Mouse (Mus musculus) heart, adult 2 months (tissue): Measurements from ENCODE around the gene St7. TPM values are rescaled to one million over a fixed set of nuclear protein-coding genes. Genes with fewer than 3 reads are reported as not detected.

ENCODE experiments used
- DNase-seq, 2 experiments: peaks; one replicate each; pipeline ENCODE4 v3.0.0; 2021
- H3K27ac ChIP-seq: fragments of 200-600 bp; 2 replicates; pipeline ENCODE4 v1.8.1; 2022
- H3K27me3 ChIP-seq: fragments of 200-500 bp; 2 replicates; pipeline ENCODE4 v1.6.1; 2012; ENCODE audit warnings: mild to moderate bottlenecking, low read length, inconsistent platforms, mixed read lengths; ENCODE audit not compliant: control insufficient read depth, insufficient read depth
- H3K36me3 ChIP-seq: fragments of 200-500 bp; 2 replicates; pipeline ENCODE4 v1.6.1; 2012; ENCODE audit warnings: low read length, inconsistent platforms; ENCODE audit not compliant: control insufficient read depth, insufficient read depth
- H3K4me1 ChIP-seq: fragments of 200-500 bp; 2 replicates; pipeline ENCODE4 v1.6.1; 2011; ENCODE audit warnings: low read length; ENCODE audit not compliant: control insufficient read depth, insufficient read depth
- H3K4me3 ChIP-seq: fragments of 200-600 bp; 2 replicates; pipeline ENCODE4 v1.8.1; 2022
- H3K79me2 ChIP-seq: fragments of 200-500 bp; replicated peaks from 2 replicates; pipeline ENCODE4 v1.6.1; 2012; ENCODE audit warnings: mild to moderate bottlenecking, inconsistent platforms, low read length, moderate library complexity, mixed read lengths; ENCODE audit not compliant: control insufficient read depth, insufficient read depth
- H3K9ac ChIP-seq: fragments of 200-500 bp; 2 replicates; pipeline ENCODE4 v1.6.1; 2012; ENCODE audit warnings: low read depth, mild to moderate bottlenecking, control low read depth, inconsistent platforms, low read length, mixed read lengths
- CTCF ChIP-seq: fragments of 200-600 bp; IDR thresholded peaks from 2 replicates; pipeline ENCODE4 v1.8.1; 2022; ENCODE audit warnings: antibody characterized with exemption, mild to moderate bottlenecking, moderate library complexity
- EP300 ChIP-seq: fragments of 200-500 bp; IDR thresholded peaks from 2 replicates; pipeline ENCODE4 v1.6.1; 2011; ENCODE audit warnings: low read depth, low read length, control low read depth; ENCODE audit not compliant: insufficient read depth
- POLR2A ChIP-seq: fragments of 200-500 bp; IDR thresholded peaks from 2 replicates; pipeline ENCODE4 v1.6.1; 2011; ENCODE audit warnings: mild to moderate bottlenecking, low read depth, low read length, control low read depth; ENCODE audit not compliant: insufficient read depth
- WGBS: fragments of 180-500 bp; shearing (Covaris S2); methylation state at CpG from one replicate; pipeline ENCODE4 v1.1.7; 2018; 5-methylcytosine and 5-hydroxymethylcytosine counted together
- intact Hi-C: fragments of 180-260 bp; cut with DNase I; formaldehyde crosslinking; loops from one replicate; pipeline ENCODE4 v1.15.1; 2025
- polyA plus RNA-seq: library from polyadenylated mRNA; depleted of rRNA; stranded (reverse); fragments of >200 nt; gene quantifications from 2 replicates; pipeline ENCODE4 v1.2.3, GENCODE M21; 2012
- total RNA-seq, 2 experiments: library from RNA; stranded (reverse); gene quantifications; 2 replicates each; pipeline ENCODE4 v1.2.3; 2021

St7 gene
- total and polyA plus RNA-seq, 3 experiments, result 12.0 to 19.5 (median 16.9) TPM

DNA sequence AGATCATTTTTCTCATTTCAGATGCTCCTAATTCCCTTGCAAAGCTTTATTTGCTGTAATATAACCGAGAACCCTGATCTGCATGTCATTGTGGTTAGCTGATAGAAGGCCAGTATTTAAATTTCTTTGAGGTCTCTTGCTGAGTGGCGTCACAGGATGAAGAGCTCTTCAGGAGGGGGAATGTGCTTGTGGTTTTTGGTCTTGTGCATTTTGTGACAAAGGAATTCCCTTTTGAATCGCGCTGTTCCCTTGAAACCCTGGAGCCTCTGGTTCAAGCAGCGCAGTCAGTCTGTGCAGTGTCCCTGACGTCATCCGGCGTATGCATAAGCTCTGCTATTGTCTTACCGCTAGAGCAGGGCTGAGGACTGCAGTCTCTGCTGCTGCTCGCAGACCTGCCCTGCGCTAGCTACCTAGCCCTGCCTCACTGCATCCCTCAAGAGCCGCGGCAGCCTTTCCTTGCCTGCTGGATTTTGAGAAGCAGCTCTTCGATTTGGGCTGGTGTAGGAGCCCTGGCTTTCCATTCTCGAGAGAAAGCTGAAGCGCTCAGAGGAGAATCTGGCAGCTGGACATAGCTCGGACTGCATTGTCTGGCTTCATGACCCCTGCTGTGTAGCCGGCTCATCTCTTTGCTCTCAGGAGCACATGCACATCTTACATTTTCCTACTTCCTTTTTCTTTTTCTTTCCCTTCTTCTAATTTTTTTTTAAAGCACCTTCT, 56.3 kb downstream of the St7 start:
- peak overlapping the region; percentile 62 for H3K4me3 ChIP-seq
- TF ChIP-seq CTCF (peak; percentile 51), EP300 (no peak), POLR2A (peak; percentile 32; the same call in 1 of the 2 replicates)
- whole genome bisulfite sequencing, result 5% methylated on average over 18 of the region's 18 CpGs
- peaks cover 9% of the 10 kb centered on the region for H3K4me1 ChIP-seq
- peaks cover 4% of the 10 kb centered on the region for H3K79me2 ChIP-seq
- peaks cover 10% of the 10 kb centered on the region; the same call in 1 of the 2 replicates for H3K36me3 ChIP-seq
- intact Hi-C loops, result no loop called here
- H3K27me3 ChIP-seq, result no peaks in the 10 kb centered on the region
- peak; percentile 68 to 71 for DNase-seq
- peak overlapping the region; percentile 56 for H3K27ac ChIP-seq
- H3K9ac ChIP-seq, result peak overlapping the region; percentile 32

DNA sequence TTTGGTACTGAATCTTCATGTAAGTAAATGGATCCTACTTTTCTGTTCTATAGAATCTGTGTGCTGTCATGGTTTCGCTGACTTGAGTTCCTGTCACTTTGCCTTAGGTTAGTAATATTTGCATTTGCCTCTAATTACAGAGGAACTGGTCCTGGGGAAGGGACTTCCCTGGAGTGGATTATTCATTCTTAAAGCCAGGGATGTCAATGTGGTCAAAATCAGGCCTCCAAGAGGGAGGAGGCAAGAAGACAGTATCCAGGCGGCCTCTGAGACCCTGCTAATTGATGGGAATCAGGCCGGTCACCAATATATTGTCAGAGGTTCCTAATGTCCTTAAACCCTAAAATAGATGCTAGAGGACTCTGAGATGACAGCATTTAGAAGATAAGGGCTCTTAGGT, 56.9 kb downstream of the St7 start:
- intact Hi-C loops, result no loop called here
- 35% methylated on average over 3 of the region's 3 CpGs for WGBS

DNA sequence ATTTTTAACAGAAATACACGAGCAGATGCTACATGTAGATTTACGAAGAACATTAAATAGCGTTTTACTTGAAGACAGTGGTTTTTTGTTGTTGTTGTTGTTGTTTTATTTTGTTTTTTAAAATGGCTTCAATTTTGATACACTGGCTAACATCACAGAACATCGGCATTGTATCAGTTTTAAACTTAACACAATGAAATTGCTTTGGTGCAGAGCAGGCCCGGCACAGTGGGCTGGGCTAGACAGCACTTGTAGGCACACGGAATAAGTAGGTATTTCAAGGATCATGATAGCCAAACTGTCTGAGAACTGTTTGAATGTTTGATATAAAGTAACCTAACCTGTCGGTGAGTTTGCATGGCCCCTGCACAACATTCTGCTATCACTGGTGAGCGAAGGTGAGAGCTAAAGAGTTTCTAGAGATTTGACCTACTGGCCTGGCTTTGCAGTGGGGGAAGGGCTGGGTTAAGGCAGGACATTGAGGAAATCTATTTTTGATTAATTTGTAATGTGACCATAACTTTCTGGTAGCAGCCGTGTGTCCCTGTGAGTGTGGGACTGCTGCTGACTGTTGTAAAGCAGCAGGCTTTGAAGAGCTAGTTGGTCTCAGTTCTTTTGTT, 57.4 kb downstream of the St7 start:
- Histone ChIP-seq H3K79me2 (peaks cover 4% of the 10 kb centered on the region), H3K27me3 (no peaks in the 10 kb centered on the region), H3K9ac (peak overlapping the region; percentile 15; the same call in 1 of the 2 replicates), H3K36me3 (peaks cover 10% of the 10 kb centered on the region), H3K4me3 (peak overlapping the region; percentile 62), H3K4me1 (peaks cover 9% of the 10 kb centered on the region), H3K27ac (peak overlapping the region; percentile 24; the same call in 1 of the 2 replicates)
- WGBS, result 35% methylated on average over 9 of the region's 9 CpGs
- intact Hi-C loops, result loop anchor here (2.0 kb wide), 1 partner anchor 15 kb away; no protein-coding TSS in a partner anchor
- TF ChIP-seq CTCF (no peak), EP300 (no peak), POLR2A (no peak)
- no peak for DNase-seq

More for the DNA sequence above, 56.9 kb downstream of the St7 start:
- no peak for DNase-seq
- Histone ChIP-seq H3K4me1 (peaks cover 9% of the 10 kb centered on the region), H3K4me3 (peak overlapping the region; percentile 62), H3K9ac (no peak overlapping the region), H3K79me2 (peaks cover 4% of the 10 kb centered on the region), H3K27me3 (no peaks in the 10 kb centered on the region), H3K36me3 (peaks cover 10% of the 10 kb centered on the region), H3K27ac (peak overlapping the region; percentile 56)
- TF ChIP-seq POLR2A (no peak), CTCF (no peak), EP300 (no peak)

DNA sequence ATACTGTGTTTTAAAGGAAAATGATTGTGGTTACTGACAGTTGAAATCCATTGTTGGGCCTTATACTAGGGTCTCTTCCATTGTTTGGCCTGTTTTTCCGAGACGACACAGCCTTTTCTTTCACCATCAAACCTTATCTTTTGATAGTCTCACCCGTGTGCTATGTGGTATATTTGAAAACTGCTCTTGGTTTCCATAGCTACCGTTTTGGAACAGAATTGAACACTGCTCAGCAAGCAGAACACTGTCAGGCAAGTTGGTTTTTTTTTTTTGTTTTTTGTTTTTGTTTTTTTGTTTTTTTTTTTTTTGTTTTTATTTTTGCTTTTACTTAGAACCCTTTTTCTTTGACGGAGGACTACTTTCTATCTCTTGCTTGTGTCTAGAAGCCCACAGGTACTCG, 58.2 kb downstream of the St7 start:
- intact Hi-C loops, result loop anchor here (2.0 kb wide), 1 partner anchor 14 kb away; no protein-coding TSS in a partner anchor
- H3K27me3 ChIP-seq, result no peaks in the 10 kb centered on the region
- H3K9ac ChIP-seq, result no peak overlapping the region
- H3K4me1 ChIP-seq, result peaks cover 9% of the 10 kb centered on the region
- WGBS, result 38% methylated on average over 6 of the region's 6 CpGs
- H3K36me3 ChIP-seq, result peaks cover 10% of the 10 kb centered on the region
- TF ChIP-seq EP300 (no peak), POLR2A (no peak), CTCF (no peak)
- no peak overlapping the region for H3K4me3 ChIP-seq
- peaks cover 2% of the 10 kb centered on the region for H3K79me2 ChIP-seq
- no peak for DNase-seq
- no peak overlapping the region; the same call in 1 of the 2 replicates for H3K27ac ChIP-seq

DNA sequence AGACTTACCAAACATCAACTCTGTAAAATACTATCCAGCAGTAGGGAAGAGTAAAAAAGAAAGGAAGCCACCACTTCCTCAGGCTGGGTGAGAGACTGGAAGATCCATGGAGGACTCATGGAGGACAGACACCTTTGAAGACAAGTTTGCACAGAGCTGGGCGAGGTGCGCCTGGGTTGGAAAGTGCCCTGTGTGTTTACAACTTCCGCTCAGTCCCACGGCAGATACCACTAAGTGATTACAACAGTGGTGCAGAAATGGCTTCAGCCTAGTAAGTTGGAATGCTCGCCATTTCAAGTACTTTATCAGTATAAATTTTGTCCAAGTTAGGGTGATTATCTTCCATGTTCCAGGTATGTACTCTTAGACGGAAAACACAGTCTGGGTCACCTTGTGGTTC, 63.2 kb downstream of the St7 start:
- no peak for TF ChIP-seq CTCF
- TF ChIP-seq EP300, result no peak
- no peak for TF ChIP-seq POLR2A
- WGBS, result 68% methylated on average over 6 of the region's 6 CpGs
- H3K36me3 ChIP-seq, result peaks cover 3% of the 10 kb centered on the region
- peaks cover 2% of the 10 kb centered on the region for H3K79me2 ChIP-seq
- H3K4me1 ChIP-seq, result peaks cover 5% of the 10 kb centered on the region
- no peak overlapping the region for H3K9ac ChIP-seq
- DNase-seq, result no peak
- intact Hi-C loops, result no loop called here
- no peaks in the 10 kb centered on the region for H3K27me3 ChIP-seq
- H3K4me3 ChIP-seq, result no peak overlapping the region
- H3K27ac ChIP-seq, result peak overlapping the region; percentile 12; the same call in 1 of the 2 replicates

DNA sequence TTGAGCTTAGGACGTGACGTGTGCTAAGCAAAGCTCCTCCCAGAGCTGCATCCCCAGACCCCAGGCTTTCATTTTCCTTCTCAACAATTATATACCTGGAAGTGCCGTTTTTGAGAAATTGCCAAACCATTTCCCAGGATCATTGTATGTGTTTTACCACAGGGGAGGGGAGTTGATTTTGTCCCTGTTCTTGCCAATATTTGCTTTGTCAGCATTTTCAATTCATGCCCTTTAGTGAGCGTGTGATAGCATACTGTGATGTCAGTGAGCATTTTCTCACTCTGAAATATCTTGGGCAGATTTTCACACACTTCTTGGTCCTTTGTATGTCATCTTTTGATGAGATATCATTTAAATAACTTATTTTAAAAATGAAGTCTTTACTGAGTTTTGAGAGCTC, 65.8 kb downstream of the St7 start:
- no peak for DNase-seq
- Histone ChIP-seq H3K4me1 (peaks cover 5% of the 10 kb centered on the region), H3K4me3 (no peak overlapping the region), H3K79me2 (no peaks in the 10 kb centered on the region; the same call in 1 of the 2 replicates), H3K36me3 (peaks cover 13% of the 10 kb centered on the region), H3K27me3 (no peaks in the 10 kb centered on the region), H3K9ac (no peak overlapping the region), H3K27ac (no peak overlapping the region)
- intact Hi-C loops, result no loop called here
- 63% methylated on average over 4 of the region's 4 CpGs for WGBS
- TF ChIP-seq EP300, result no peak
- TF ChIP-seq POLR2A, result no peak
- TF ChIP-seq CTCF, result no peak
